Mouse (Mus musculus) MEL (cell line): ENCODE measurements around the gene Ubtf. TPM values are rescaled to one million over a fixed set of nuclear protein-coding genes. Genes with fewer than 3 reads are reported as not detected.

ENCODE experiments used
- DNase-seq: peaks from one replicate; pipeline ENCODE4 v3.0.0; 2011; ENCODE audit warnings: low read depth, low spot score
- H3K27ac ChIP-seq: 2 replicates; pipeline ENCODE4 v1.5.1; 2012; ENCODE audit warnings: low read depth, mild to moderate bottlenecking, control low read depth, low read length, moderate library complexity; ENCODE audit not compliant: control insufficient read depth
- H3K27me3 ChIP-seq, 2 experiments: fragments of 150-350 bp in 1 of 2; sonication (generic) in 1 of 2; 2 replicates each; pipeline ENCODE4 v1.6.1; 2012; ENCODE audit warnings: low read length in 2 of 2, mild to moderate bottlenecking in 2 of 2, improper control_type of control experiment in 1 of 2, moderate library complexity in 1 of 2; ENCODE audit not compliant: insufficient read depth in 2 of 2, control insufficient read depth in 1 of 2
- H3K36me3 ChIP-seq, 2 experiments: 2 replicates each; pipeline ENCODE4 v1.6.1; 2012 to 2014; ENCODE audit warnings: low read length in 2 of 2, improper control_type of control experiment in 1 of 2, inconsistent platforms in 1 of 2, mild to moderate bottlenecking in 1 of 2; ENCODE audit not compliant: insufficient read depth in 2 of 2, control insufficient read depth in 1 of 2
- H3K4me1 ChIP-seq, 2 experiments: fragments of 150-350 bp in 1 of 2; sonication (generic) in 1 of 2; 2 replicates each; pipeline ENCODE4 v1.6.1; 2012; ENCODE audit warnings: low read length in 2 of 2, improper control_type of control experiment in 1 of 2, mild to moderate bottlenecking in 1 of 2; ENCODE audit not compliant: insufficient read depth in 2 of 2, control insufficient read depth in 1 of 2
- H3K4me3 ChIP-seq, 2 experiments: fragments of 150-350 bp in 1 of 2; sonication (generic) in 1 of 2; 2 replicates each; pipeline ENCODE4 v1.5.1; 2012; ENCODE audit warnings: low read depth in 2 of 2, low read length in 2 of 2, mild to moderate bottlenecking in 2 of 2, moderate library complexity in 2 of 2, control low read depth in 1 of 2, improper control_type of control experiment in 1 of 2; ENCODE audit not compliant: control insufficient read depth in 1 of 2, insufficient read depth in 1 of 2
- H3K79me2 ChIP-seq: 2 replicates; pipeline ENCODE4 v1.6.1; 2012; ENCODE audit warnings: mild to moderate bottlenecking, low read length, moderate library complexity; ENCODE audit not compliant: control insufficient read depth, poor library complexity, insufficient read depth
- H3K9ac ChIP-seq: 2 replicates; pipeline ENCODE4 v1.6.1; 2012; ENCODE audit warnings: low read depth, mild to moderate bottlenecking, control low read depth, low read length, moderate library complexity; ENCODE audit not compliant: control insufficient read depth, poor library complexity, severe bottlenecking
- H3K9me3 ChIP-seq: fragments of 150-350 bp; sonication (generic); replicated peaks from 2 replicates; pipeline ENCODE4 v1.6.1; 2012; ENCODE audit warnings: mild to moderate bottlenecking, low read length, improper control_type of control experiment, moderate library complexity; ENCODE audit not compliant: insufficient read depth
- CTCF ChIP-seq, 3 experiments: IDR thresholded peaks in 2 of 3; conservative IDR thresholded peaks in 1 of 3; 2 replicates each; pipeline ENCODE4 v1.5.1; 2011 to 2012; ENCODE audit warnings: low read length in 3 of 3, low read depth in 2 of 3, mild to moderate bottlenecking in 2 of 3, improper control_type of control experiment in 1 of 3, inconsistent platforms in 1 of 3, mixed read lengths in 1 of 3, moderate library complexity in 1 of 3; ENCODE audit not compliant: control insufficient read depth in 1 of 3, insufficient read depth in 1 of 3, poor library complexity in 1 of 3, severe bottlenecking in 1 of 3
- E2F4 ChIP-seq: IDR thresholded peaks from 2 replicates; pipeline ENCODE4 v1.6.1; 2011; ENCODE audit warnings: low read depth, low read length, improper control_type of control experiment, borderline replicate concordance
- ELF1 ChIP-seq: IDR thresholded peaks from 2 replicates; pipeline ENCODE4 v1.6.1; 2014; ENCODE audit warnings: low read depth, mild to moderate bottlenecking, inconsistent platforms, low read length, improper control_type of control experiment, moderate library complexity
- EP300 ChIP-seq, 2 experiments: IDR thresholded peaks; 2 replicates each; pipeline ENCODE4 v1.6.1; 2011; ENCODE audit warnings: improper control_type of control experiment in 2 of 2, low read length in 2 of 2, low read depth in 1 of 2, mild to moderate bottlenecking in 1 of 2
- ETS1 ChIP-seq: IDR thresholded peaks from 2 replicates; pipeline ENCODE4 v1.6.1; 2012; ENCODE audit warnings: low read depth, mild to moderate bottlenecking, inconsistent platforms, low read length, improper control_type of control experiment, moderate library complexity
- JUND ChIP-seq: IDR thresholded peaks from 2 replicates; pipeline ENCODE4 v1.6.1; 2011; ENCODE audit warnings: low read depth, mild to moderate bottlenecking, improper control_type of control experiment, low read length
- KAT2A ChIP-seq: conservative IDR thresholded peaks from 2 replicates; pipeline ENCODE4 v1.6.1; 2012; ENCODE audit warnings: low read depth, low read length, improper control_type of control experiment, inconsistent platforms
- MAZ ChIP-seq: IDR thresholded peaks from 2 replicates; pipeline ENCODE4 v1.6.1; 2012; ENCODE audit warnings: low read depth, mild to moderate bottlenecking, inconsistent platforms, low read length, improper control_type of control experiment
- MXI1 ChIP-seq: IDR thresholded peaks from 2 replicates; pipeline ENCODE4 v1.6.1; 2011; ENCODE audit warnings: mild to moderate bottlenecking, low read depth, low read length, improper control_type of control experiment
- NELFE ChIP-seq: IDR thresholded peaks from 2 replicates; pipeline ENCODE4 v1.6.1; 2011; ENCODE audit warnings: low read depth, low read length, improper control_type of control experiment
- POLR2A ChIP-seq, 2 experiments: IDR thresholded peaks; 2 replicates each; pipeline ENCODE4 v1.6.1; 2011 to 2012; ENCODE audit warnings: low read length in 2 of 2, mild to moderate bottlenecking in 2 of 2, control low read depth in 1 of 2, improper control_type of control experiment in 1 of 2, low read depth in 1 of 2, moderate library complexity in 1 of 2; ENCODE audit not compliant: control insufficient read depth in 1 of 2, insufficient read depth in 1 of 2, poor library complexity in 1 of 2
- POLR2AphosphoS2 ChIP-seq: IDR thresholded peaks from 2 replicates; pipeline ENCODE4 v1.6.1; 2011; ENCODE audit warnings: low read length, improper control_type of control experiment
- RAD21 ChIP-seq: IDR thresholded peaks from 2 replicates; pipeline ENCODE4 v1.6.1; 2011; ENCODE audit warnings: mild to moderate bottlenecking, low read depth, low read length, improper control_type of control experiment
- SIN3A ChIP-seq: IDR thresholded peaks from 2 replicates; pipeline ENCODE4 v1.6.1; 2012; ENCODE audit warnings: low read length, improper control_type of control experiment, inconsistent platforms
- SMC3 ChIP-seq: IDR thresholded peaks from 2 replicates; pipeline ENCODE4 v1.6.1; 2011; ENCODE audit warnings: low read depth, low read length, improper control_type of control experiment
- TBP ChIP-seq: IDR thresholded peaks from 2 replicates; pipeline ENCODE4 v1.8.0; 2011; ENCODE audit warnings: low read depth, low read length, improper control_type of control experiment
- ZC3H11A ChIP-seq: IDR thresholded peaks from 2 replicates; pipeline ENCODE4 v1.6.1; 2012; ENCODE audit warnings: low read depth, mild to moderate bottlenecking, inconsistent platforms, low read length, improper control_type of control experiment
- ZNF384 ChIP-seq: IDR thresholded peaks from 2 replicates; pipeline ENCODE4 v1.6.1; 2012; ENCODE audit warnings: low read depth, mild to moderate bottlenecking, inconsistent platforms, low read length, improper control_type of control experiment
- polyA plus RNA-seq, 2 experiments: library from polyadenylated mRNA; stranded (reverse) in 1 of 2; unstranded in 1 of 2; fragments of >175 nt in 1 of 2; fragments of >200 nt in 1 of 2; gene quantifications; 2 replicates each; pipeline versions ENCODE4 v1.2.1 to v1.2.4; 2012; ENCODE audit warnings: low replicate concordance in 2 of 2, low read depth in 1 of 2; ENCODE audit not compliant: insufficient read length in 2 of 2, insufficient read depth in 1 of 2, missing spikeins in 1 of 2
- total RNA-seq: library from RNA; depleted of rRNA; stranded (reverse); fragments of 300-350 nt; gene quantifications from 2 replicates; pipeline ENCODE4 v1.2.3, GENCODE M21; 2012

Gene Ubtf
- total and polyA plus RNA-seq, 3 experiments = 76.5 to 189 (median 145) TPM

DNA sequence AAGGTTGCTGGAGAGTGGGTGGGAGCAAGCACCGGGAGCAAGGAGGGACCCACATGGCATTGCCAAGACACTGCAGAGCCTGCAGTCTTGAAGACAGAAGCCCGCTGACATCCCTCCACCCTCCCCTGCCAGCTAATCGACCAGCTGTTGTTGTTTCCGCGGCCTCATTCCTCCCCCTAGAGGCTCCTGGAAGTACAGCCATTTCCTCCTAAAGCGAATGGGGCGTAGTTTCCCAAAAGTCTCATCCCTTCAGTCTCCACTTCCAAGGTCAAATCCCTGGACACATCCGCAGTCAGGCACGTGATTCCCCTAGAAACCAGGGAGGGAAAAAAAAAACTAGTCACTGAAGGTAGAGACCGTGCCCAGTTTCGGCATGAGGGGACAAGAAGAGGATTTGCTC is 52.1 kb downstream of the Ubtf start:
- Histone ChIP-seq H3K36me3 (no peaks in the 10 kb centered on the region), H3K9ac (0 out of 2 replicates have a peak overlapping the region, but pooled peaks have one; percentile 30)

DNA sequence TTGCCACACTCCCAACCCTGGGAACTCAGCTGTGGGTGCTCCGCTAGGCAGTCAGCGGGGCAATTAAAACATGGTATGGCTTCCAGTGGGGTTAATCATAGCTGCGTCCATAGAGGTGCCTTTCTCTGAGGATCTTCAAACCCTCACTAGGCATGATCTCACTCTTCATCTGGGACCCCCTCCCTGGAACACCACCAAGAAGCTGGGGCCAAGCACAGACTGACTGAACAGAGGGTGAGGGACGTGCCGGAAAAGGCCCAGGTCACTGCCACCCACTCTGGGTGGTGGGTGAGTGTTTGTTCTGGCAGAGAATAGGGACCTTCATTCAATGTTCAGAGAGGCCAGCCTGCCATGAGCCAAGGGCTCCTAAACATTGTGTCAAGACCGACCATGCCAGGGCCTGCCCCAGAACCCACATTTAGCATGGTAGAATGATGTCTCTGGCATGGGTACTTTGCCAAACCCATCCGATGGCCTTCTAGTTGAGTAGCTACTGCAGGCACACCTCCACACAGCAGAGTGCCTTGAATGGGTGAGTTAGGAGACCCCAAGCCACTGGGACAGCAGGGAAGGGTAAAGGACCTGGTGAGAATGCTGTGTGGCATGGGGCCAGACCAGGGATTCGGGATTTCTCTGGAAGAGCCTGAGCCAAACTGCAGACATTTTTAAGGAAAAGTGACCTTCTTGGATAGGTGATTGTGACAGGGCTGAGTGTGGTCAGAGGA is 52.7 kb downstream of the Ubtf start:
- Histone ChIP-seq H3K27ac (no peak overlapping the region), H3K4me3 (no peak overlapping the region), H3K27me3 (no peaks in the 10 kb centered on the region; a peak in 1 of 4 replicates), H3K36me3 (no peaks in the 10 kb centered on the region; a peak in 1 of 4 replicates), H3K79me2 (no peaks in the 10 kb centered on the region), H3K9me3 (no peaks in the 10 kb centered on the region), H3K9ac (no peak overlapping the region), H3K4me1 (no peaks in the 10 kb centered on the region)
- DNase-seq = no peak
- TF ChIP-seq NELFE = 0 out of 2 replicates have a peak, but pooled peaks have one; percentile 17
- no peak for TF ChIP-seq SIN3A

More for the DNA sequence above, 52.1 kb downstream of the Ubtf start:
- peak overlapping the region; percentile 30 to 35; a peak in 3 of 4 replicates for H3K4me3 ChIP-seq
- no peaks in the 10 kb centered on the region; a peak in 1 of 4 replicates for H3K27me3 ChIP-seq
- no peak overlapping the region for H3K27ac ChIP-seq
- no peaks in the 10 kb centered on the region for H3K79me2 ChIP-seq
- peak; percentile 33; the same call in 1 of the 2 replicates for TF ChIP-seq MXI1
- TF ChIP-seq SIN3A = peak; percentile 86
- peak; percentile 68 to 86 (median 84) for TF ChIP-seq CTCF (IDR thresholded peaks at IDR 0.05 in 2 of 3, conservative IDR thresholded peaks at IDR 0.05 in 1 of 3; ENCODE audit: control insufficient read depth in 1 of 3, insufficient read depth in 1 of 3, low read depth in 2 of 3, low read length in 3 of 3, poor library complexity in 1 of 3, severe bottlenecking in 1 of 3)
- TF ChIP-seq POLR2AphosphoS2 = no peak
- TF ChIP-seq SMC3 = peak; percentile 60
- peak; percentile 59 for TF ChIP-seq ELF1
- peak; percentile 57 for TF ChIP-seq ZC3H11A
- peak; percentile 90 for TF ChIP-seq MAZ
- peak; percentile 84 for TF ChIP-seq RAD21
- no peak for TF ChIP-seq KAT2A
- peak; percentile 84 for DNase-seq
- no peaks in the 10 kb centered on the region for H3K9me3 ChIP-seq
- H3K4me1 ChIP-seq = no peaks in the 10 kb centered on the region

DNA sequence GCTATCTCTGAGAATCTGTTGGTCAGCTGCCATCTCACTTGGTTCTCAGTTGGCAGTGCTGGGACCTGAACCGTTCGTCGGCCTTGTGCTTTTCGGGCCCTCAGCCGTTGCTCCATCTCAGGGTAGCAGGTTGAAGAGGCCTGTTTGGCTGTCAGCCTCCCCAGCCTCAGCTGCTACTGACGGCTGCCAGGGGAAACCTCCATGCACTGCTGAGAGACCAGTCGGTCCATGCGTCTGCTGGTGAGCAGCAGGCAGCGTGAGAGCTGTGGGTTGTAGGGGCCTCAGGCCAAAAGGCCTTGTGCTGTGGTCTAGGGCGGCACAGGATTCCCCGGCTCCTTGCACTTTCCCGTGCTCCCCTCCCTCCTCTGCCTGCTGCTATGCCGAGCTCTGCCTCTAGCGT is 53.7 kb downstream of the Ubtf start:
- Histone ChIP-seq H3K9ac (no peak overlapping the region), H3K9me3 (no peaks in the 10 kb centered on the region), H3K79me2 (no peaks in the 10 kb centered on the region), H3K27me3 (no peaks in the 10 kb centered on the region; a peak in 1 of 4 replicates), H3K4me3 (no peak overlapping the region), H3K36me3 (no peaks in the 10 kb centered on the region; a peak in 1 of 4 replicates), H3K27ac (no peak overlapping the region)
- TF ChIP-seq POLR2A (IDR thresholded peaks at IDR 0.05; ENCODE audit: control insufficient read depth in 1 of 2, insufficient read depth in 1 of 2, low read depth in 1 of 2, low read length in 2 of 2, poor library complexity in 1 of 2) = no peak
- no peak for TF ChIP-seq SMC3
- TF ChIP-seq TBP = no peak
- no peak for TF ChIP-seq ETS1
- TF ChIP-seq NELFE = no peak
- TF ChIP-seq E2F4 = no peak
- no peak for TF ChIP-seq ZNF384
- no peak for TF ChIP-seq JUND
- TF ChIP-seq EP300 (IDR thresholded peaks at IDR 0.05; ENCODE audit: low read depth in 1 of 2, low read length in 2 of 2) = no peak
- TF ChIP-seq, all 39 proteins: peak for 0
- DNase-seq = no peak
- no peaks in the 10 kb centered on the region for H3K4me1 ChIP-seq
